Mouse (Mus musculus): ENCODE results near the gene Polr2b. TPM values are rescaled to one million over a fixed set of nuclear protein-coding genes. Genes with fewer than 3 reads are reported as not detected.
A peak's percentile ranks its signal among the peaks of the same experiment; 100 is the strongest.

Gene Polr2b
- polyA plus RNA-seq, 1 experiment = not detected

DNA sequence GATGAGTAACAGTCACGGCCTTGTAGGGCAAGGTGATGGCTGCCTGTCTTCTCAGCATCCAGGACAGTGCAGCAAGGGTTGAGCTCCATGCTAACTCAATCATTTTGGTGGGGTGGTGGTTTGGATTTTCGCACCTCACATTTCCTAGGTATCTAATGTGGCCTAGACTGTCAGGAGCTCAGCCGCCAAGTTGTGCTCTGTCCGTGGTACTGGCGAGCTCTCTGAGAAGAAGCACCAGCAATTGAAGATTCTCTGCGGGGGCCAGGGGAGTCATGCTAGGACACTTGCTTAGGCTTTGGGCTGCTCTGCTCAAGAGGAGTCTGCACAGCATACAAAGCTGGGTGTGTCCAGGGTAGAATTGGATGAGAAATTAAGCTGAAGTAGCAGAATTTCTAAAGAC lies 22.0 kb upstream of the Polr2b start:
- WGBS = 86% methylated on average over 6 of the region's 6 CpGs
- Histone ChIP-seq H3K27ac (ENCODE audit: insufficient read depth, low read depth, low read length) (no peak overlapping the region), H3K4me3 (ENCODE audit: insufficient read depth, low read depth, low read length) (no peak overlapping the region), H3K4me1 (ENCODE audit: control insufficient read depth, insufficient read depth, low read length) (no peaks in the 10 kb centered on the region)
- TF ChIP-seq POLR2A (IDR thresholded peaks at IDR 0.05; ENCODE audit: insufficient read depth, low read depth, low read length) (no peak), CTCF (IDR thresholded peaks at IDR 0.05; ENCODE audit: insufficient read depth, low read depth, low read length) (no peak)

DNA sequence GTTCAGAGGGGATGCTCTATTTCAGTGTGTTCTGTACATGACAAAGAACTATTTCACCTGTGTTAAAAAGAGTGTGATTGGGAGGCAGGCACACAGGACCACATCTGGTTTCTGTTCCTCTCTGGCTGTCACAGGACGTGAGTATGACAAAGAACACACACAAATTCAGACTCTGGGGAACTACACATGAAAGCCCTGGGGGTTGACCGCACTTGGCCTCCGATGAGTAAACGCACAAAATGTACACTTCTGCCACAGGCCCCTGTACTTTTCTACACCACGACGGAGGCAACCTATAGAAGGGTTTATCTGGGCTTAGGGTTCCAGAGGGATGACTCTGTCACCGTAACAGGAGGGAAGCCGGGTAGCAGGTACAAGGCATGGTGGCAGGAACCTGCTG lies 20.3 kb upstream of the Polr2b start:
- no peak overlapping the region for H3K27ac ChIP-seq (ENCODE audit: insufficient read depth, low read depth, low read length)
- H3K4me1 ChIP-seq (ENCODE audit: control insufficient read depth, insufficient read depth, low read length) = no peaks in the 10 kb centered on the region
- no peak for TF ChIP-seq POLR2A (IDR thresholded peaks at IDR 0.05; ENCODE audit: insufficient read depth, low read depth, low read length)
- no peak for TF ChIP-seq CTCF (IDR thresholded peaks at IDR 0.05; ENCODE audit: insufficient read depth, low read depth, low read length)
- H3K4me3 ChIP-seq (ENCODE audit: insufficient read depth, low read depth, low read length) = no peak overlapping the region
- 93% methylated on average over 8 of the region's 8 CpGs for WGBS

DNA sequence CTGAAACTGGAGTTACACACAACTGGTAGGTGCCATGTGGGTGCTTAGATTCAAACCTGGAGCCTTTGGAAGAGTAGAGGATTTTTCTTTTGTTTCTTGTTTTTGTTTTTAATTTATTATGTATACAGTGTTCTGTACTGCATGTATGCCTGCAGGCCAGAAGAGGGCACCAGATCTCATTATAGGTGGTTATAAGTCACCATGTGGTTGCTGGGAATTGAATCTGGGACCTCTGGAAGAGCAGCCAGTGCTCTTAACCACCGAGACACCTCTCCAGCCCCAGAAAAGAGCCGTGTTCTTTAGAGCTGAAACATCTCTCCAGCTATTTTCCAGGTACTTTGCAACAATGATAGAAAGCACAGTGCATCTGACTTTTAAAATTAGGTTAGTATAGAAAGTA lies 19.3 kb upstream of the Polr2b start:
- Histone ChIP-seq H3K4me1 (ENCODE audit: control insufficient read depth, insufficient read depth, low read length) (no peaks in the 10 kb centered on the region), H3K4me3 (ENCODE audit: insufficient read depth, low read depth, low read length) (no peak overlapping the region), H3K27ac (ENCODE audit: insufficient read depth, low read depth, low read length) (no peak overlapping the region)
- TF ChIP-seq POLR2A (IDR thresholded peaks at IDR 0.05; ENCODE audit: insufficient read depth, low read depth, low read length) = no peak
- no peak for TF ChIP-seq CTCF (IDR thresholded peaks at IDR 0.05; ENCODE audit: insufficient read depth, low read depth, low read length)
- WGBS = 91% methylated on average over 2 of the region's 2 CpGs

DNA sequence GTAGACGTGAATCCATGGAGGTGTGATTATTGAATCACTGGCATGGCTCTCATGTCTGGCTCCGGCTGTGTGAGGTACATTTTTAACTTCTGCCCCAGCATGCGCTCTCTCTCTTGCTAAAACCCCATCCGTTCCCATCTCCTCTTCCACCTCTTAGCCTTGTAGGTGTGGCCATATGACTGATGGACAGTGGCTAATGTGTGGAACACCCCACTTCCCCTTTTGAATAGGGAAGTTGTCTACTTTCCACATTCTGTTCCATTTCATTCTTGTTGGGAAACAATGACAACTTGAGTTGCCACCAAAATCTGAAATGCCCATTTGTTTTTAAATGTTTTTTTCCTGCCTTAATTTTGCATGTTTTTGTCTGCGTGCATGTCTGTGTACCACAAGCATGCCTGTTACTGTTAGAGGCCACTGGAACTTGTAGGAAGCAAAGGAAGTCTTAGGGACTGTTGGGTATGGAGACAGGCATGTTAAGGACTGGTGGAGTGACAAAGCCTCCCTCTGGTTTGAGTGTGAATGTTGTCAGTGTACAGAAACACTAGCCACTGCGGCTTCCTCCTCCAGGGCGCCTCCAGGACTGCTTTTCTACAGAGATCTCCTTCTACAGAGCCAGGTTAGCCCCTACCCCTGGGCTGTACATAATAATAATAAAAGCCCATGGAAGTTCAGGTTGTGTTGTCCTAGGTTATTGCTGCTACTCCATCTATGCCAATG lies 17.0 kb upstream of the Polr2b start:
- no peak overlapping the region for H3K4me3 ChIP-seq (ENCODE audit: insufficient read depth, low read depth, low read length)
- WGBS = 87% methylated on average over 7 of the region's 7 CpGs
- no peak for TF ChIP-seq POLR2A (IDR thresholded peaks at IDR 0.05; ENCODE audit: insufficient read depth, low read depth, low read length)
- TF ChIP-seq CTCF (IDR thresholded peaks at IDR 0.05; ENCODE audit: insufficient read depth, low read depth, low read length) = no peak
- no peak overlapping the region for H3K27ac ChIP-seq (ENCODE audit: insufficient read depth, low read depth, low read length)
- H3K4me1 ChIP-seq (ENCODE audit: control insufficient read depth, insufficient read depth, low read length) = no peaks in the 10 kb centered on the region

DNA sequence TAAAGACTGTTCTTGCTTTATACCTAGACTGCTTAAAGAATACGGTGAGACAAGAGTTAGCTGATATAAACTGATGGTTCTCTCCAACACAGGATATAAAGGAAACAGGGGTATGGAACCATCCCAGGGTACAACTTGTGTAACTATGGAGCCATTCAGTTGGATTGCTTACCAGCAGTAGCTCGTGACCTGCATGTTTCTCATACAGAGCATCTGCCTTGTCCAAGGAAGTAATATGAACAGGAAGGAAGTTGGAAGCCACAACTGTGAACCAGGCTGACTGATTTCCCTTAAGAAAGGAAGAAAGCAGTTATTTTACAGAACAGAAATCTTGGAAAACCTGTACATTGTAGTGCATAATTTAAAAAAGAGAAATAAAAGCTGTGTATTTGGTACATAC lies 10.5 kb upstream of the Polr2b start:
- Histone ChIP-seq H3K27ac (ENCODE audit: insufficient read depth, low read depth, low read length) (no peak overlapping the region), H3K4me3 (ENCODE audit: insufficient read depth, low read depth, low read length) (no peak overlapping the region), H3K4me1 (ENCODE audit: control insufficient read depth, insufficient read depth, low read length) (no peaks in the 10 kb centered on the region)
- WGBS = 96% methylated on average over 2 of the region's 2 CpGs
- TF ChIP-seq POLR2A (IDR thresholded peaks at IDR 0.05; ENCODE audit: insufficient read depth, low read depth, low read length) (no peak), CTCF (IDR thresholded peaks at IDR 0.05; ENCODE audit: insufficient read depth, low read depth, low read length) (no peak)

DNA sequence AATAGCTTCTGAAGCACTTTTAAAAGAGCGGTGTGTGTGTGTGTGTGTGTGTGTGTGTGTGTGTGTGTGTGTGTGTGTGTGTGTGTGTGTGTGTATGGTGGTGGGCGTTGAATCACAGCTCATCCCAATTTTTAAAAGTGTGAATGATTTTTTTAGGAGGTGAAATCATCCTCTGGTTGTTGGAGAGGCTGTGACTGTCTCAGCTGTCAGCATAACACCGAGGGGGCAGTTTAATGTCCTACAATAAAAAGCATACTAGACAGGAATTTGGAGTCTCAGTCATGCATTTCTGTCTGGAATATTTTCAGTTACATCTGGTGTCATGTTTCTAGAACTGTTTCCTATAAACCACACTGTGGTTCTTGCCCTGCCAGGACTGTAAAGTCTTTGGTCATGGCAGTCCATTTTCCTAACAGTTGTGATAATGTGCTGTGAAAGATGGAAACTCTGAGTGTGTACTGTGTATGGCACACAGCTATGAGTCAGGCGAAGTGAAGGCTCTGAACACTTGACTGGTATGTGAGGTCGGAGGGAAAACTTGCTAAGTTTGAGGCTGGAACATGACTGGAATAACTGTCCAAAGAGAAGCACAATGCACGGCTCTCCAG lies 8.5 kb upstream of the Polr2b start:
- 84% methylated on average over 6 of the region's 6 CpGs for WGBS
- Histone ChIP-seq H3K4me1 (ENCODE audit: control insufficient read depth, insufficient read depth, low read length) (no peaks in the 10 kb centered on the region), H3K4me3 (ENCODE audit: insufficient read depth, low read depth, low read length) (no peak overlapping the region), H3K27ac (ENCODE audit: insufficient read depth, low read depth, low read length) (no peak overlapping the region)
- TF ChIP-seq CTCF (IDR thresholded peaks at IDR 0.05; ENCODE audit: insufficient read depth, low read depth, low read length) = no peak
- no peak for TF ChIP-seq POLR2A (IDR thresholded peaks at IDR 0.05; ENCODE audit: insufficient read depth, low read depth, low read length)

DNA sequence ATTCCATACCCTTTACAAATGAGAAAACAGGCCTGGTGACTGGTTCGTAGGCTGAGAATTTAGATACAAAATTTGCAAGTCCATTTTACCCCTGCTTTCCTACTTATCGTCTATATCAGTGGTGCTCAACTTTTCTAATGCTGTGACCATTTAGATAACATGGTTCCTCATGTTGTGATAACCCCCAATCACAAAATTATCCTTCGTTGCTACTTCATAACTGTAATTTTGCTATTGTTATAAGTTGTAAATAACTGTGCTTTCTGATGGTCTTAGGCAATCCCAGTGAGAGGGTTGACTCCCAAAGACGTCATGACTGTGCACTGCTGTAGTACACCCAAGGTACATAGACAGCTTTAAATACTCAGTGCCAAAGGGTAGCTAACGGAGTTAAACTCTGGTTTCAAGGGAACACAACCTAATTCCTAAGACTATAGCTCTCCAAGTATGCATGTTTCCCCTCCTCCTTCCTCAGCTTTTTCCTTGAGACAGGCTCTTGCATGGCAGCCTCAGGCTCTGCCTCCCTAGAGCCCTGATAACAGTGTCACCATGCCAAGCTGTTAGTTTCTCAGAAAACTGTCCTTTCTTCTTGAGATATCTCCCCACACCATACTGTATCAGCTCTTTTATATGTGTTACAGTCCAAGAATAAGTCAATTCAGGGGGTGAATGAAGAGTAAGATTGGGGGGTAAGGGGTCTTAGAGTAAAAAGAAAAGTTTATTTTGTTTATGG lies 2.0 kb upstream of the Polr2b start:
- Histone ChIP-seq H3K4me1 (ENCODE audit: control insufficient read depth, insufficient read depth, low read length) (peaks cover 6% of the 10 kb centered on the region), H3K4me3 (ENCODE audit: insufficient read depth, low read depth, low read length) (no peak overlapping the region), H3K27ac (ENCODE audit: insufficient read depth, low read depth, low read length) (no peak overlapping the region)
- WGBS = 69% methylated on average over 5 of the region's 5 CpGs
- TF ChIP-seq POLR2A (IDR thresholded peaks at IDR 0.05; ENCODE audit: insufficient read depth, low read depth, low read length) = no peak
- TF ChIP-seq CTCF (IDR thresholded peaks at IDR 0.05; ENCODE audit: insufficient read depth, low read depth, low read length) = no peak

DNA sequence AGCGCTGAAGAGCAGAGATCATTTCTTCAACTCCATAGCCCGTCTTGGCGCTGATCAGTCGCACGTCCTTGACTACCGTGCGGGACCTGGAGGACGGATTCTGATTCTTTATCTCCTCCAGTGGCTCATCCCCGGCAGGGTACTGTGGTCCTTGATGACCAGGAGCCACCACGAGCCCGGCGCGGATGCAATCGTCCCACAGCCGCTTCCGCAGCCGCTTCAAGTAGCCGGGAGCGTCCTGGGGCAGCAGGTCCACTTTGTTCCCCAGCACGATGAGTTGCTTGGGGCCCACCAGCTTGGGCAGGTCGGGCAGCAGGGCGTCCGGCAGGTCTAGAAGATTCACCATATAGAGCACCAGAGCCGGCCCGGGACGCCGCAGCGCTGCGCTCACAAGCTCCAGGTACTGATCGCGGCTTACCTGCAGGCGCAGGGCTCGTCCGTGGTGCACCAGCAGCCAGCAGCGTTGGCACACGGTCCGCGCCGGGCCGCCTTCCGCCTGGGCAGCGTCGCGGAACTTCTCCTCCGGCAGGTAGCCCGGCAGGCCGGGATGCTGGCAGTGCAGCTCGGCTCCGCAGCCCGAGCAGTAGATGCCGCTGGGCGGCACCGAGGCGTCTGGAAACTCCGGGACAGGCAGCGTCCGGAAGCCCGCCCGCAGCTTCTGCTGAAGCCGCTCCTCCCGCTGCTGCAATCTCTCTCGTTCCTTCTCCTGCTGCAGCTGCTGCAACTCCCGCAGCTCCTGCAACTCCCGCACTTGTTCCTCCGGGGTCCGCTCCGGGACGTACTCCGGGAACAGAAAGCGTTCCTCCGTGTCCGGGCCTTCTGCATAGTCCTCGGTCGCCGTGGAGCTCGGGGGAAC lies 668 bp upstream of the Polr2b start:
- TF ChIP-seq CTCF (IDR thresholded peaks at IDR 0.05; ENCODE audit: insufficient read depth, low read depth, low read length) = no peak
- Histone ChIP-seq H3K4me1 (ENCODE audit: control insufficient read depth, insufficient read depth, low read length) (peaks cover 6% of the 10 kb centered on the region), H3K4me3 (ENCODE audit: insufficient read depth, low read depth, low read length) (peak overlapping the region; percentile 72), H3K27ac (ENCODE audit: insufficient read depth, low read depth, low read length) (no peak overlapping the region)
- under 1% methylated on average over 76 of the region's 76 CpGs for WGBS

Measured in olfactory bulb, adult 2 months (tissue).